Mouse (Mus musculus) adrenal gland, postnatal 10 days (tissue): ENCODE measurements around the gene 4930518I15Rik. TPM values are rescaled to one million over a fixed set of nuclear protein-coding genes. Genes with fewer than 3 reads are reported as not detected.
A peak's percentile ranks its signal among the peaks of the same experiment; 100 is the strongest.
"Not testable (repeated sequence)": the region's sequence is repeated elsewhere in the genome, so short reads cannot be mapped to it uniquely, and the experiment has no call there.

Experiments
- DNase-seq: peaks from one replicate; pipeline ENCODE4 v3.0.0; 2021; ENCODE audit warnings: mixed read lengths
- total RNA-seq, 2 experiments: library from RNA; stranded (reverse); gene quantifications; 2 replicates each; pipeline ENCODE4 v1.2.3; 2021

The 4930518I15Rik gene
- total RNA-seq, 2 experiments from 2014 or later: 2.0 to 4.0 TPM

- DNase-seq: no peak
These were observed 14.4 kb downstream of the 4930518I15Rik start for GRCm38 (mm10) chr2:156843331-156843730.

GRCm38 (mm10) chr2:156842711-156843110, 15.0 kb downstream of the 4930518I15Rik start:
- DNase-seq: no peak

- DNase-seq: peak; percentile 73
These were observed 15.7 kb downstream of the 4930518I15Rik start for GRCm38 (mm10) chr2:156841841-156842706.

GRCm38 (mm10) chr2:156841028-156841840, 16.5 kb downstream of the 4930518I15Rik start:
- DNase-seq: peak; percentile 73

- DNase-seq: peak; percentile 60
These were observed 17.3 kb downstream of the 4930518I15Rik start for GRCm38 (mm10) chr2:156840301-156841027.

- DNase-seq: peak; percentile 83
These were observed 18.2 kb downstream of the 4930518I15Rik start, which contains the start of gene Tgif2 for GRCm38 (mm10) chr2:156839319-156840191. TSS of gene Tgif2 (plus strand) at chr2:156840007.

GRCm38 (mm10) chr2:156838839-156839238, 18.9 kb downstream of the 4930518I15Rik start:
- no peak for DNase-seq

- DNase-seq: no peak
These were observed 23.4 kb downstream of the 4930518I15Rik start for GRCm38 (mm10) chr2:156834336-156834735.

GRCm38 (mm10) chr2:156825128-156825527, 32.6 kb downstream of the 4930518I15Rik start:
- DNase-seq: not testable (repeated sequence)

GRCm38 (mm10) chr2:156816116-156816515, 41.6 kb downstream of the 4930518I15Rik start:
- DNase-seq: no peak

GRCm38 (mm10) chr2:156815412-156815811, 42.3 kb downstream of the 4930518I15Rik start:
- DNase-seq: no peak

- DNase-seq: no peak
These were observed 42.9 kb downstream of the 4930518I15Rik start for GRCm38 (mm10) chr2:156814893-156815292.

GRCm38 (mm10) chr2:156814344-156814801, 43.4 kb downstream of the 4930518I15Rik start:
- peak; percentile 33 for DNase-seq

- DNase-seq: no peak
These were observed 46.2 kb downstream of the 4930518I15Rik start for GRCm38 (mm10) chr2:156811556-156811955.

- no peak for DNase-seq
These were observed 47.0 kb downstream of the 4930518I15Rik start for GRCm38 (mm10) chr2:156810716-156811115.

GRCm38 (mm10) chr2:156809579-156809978, 48.2 kb downstream of the 4930518I15Rik start:
- peak; percentile 72 for DNase-seq

- DNase-seq: no peak
These were observed 50.9 kb downstream of the 4930518I15Rik start for GRCm38 (mm10) chr2:156806886-156807285.
